Mouse (Mus musculus) skeletal muscle tissue, adult 2 months (tissue): Measurements from ENCODE around the gene Srrd.
"Not testable (repeated sequence)": the region's sequence is repeated elsewhere in the genome, so short reads cannot be mapped to it uniquely, and the experiment has no call there.

Experiments used
- DNase-seq: peaks from one replicate; pipeline ENCODE4 v3.0.0-alpha.2; 2012; ENCODE audit warnings: low read depth, low spot score

Gene Srrd

DNA sequence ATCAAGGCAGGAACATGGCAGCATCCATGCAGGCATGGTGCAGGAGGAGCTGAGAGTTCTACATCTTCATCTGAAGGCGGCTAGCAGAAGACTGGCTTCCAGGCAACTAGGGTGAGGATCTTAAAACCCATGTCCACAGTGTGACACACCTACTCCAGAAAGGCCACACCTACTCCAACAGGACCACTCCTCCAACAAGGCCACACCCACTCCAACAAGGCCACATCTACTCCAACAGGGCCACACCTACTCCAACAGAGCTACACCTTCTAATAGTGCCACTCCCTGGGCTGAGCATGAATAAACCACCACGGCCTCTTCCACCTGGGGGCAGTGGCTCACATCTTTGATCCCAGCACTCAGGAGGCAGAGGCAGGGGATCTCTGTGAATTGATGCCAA is 23.5 kb downstream of the Srrd start:
- DNase-seq = not testable (repeated sequence)

DNA sequence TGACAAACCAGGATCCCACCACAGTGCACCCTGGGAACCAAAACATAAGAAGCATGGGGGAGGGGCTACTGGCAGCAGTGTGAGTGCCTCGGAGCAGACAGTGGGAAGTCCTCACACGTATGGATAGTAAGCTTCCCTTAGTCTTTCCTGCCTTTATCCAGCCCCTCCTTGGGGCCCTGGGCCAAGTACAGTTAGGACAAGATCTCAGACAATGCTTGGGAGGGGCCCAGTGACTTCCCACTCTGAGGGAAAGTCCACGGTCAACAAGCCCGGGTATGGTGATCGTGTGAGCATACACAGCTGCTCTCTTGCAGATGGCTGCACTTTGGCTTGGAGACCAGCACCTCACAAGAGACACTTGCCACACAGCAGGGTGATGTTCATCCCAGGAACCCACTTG is 25.5 kb downstream of the Srrd start:
- no peak for DNase-seq

DNA sequence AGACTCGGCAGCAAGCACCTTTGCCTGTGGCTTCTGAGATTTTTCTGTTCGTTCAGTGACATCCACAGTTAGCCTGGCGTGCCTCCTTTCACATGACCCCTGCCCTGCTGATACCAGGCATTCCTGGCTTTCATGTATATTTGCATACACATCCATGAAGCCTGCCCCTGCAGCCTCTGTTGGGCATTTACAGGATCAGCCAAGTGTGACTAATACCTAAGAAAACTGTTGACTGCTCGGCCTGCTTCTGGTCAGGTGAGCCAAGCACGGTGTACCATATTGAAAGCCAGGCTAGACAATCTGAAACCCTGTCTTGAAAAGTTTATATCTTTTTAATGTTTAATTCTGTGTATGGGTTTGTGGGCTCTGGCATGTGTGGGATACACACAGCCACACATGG is 26.4 kb downstream of the Srrd start:
- DNase-seq = no peak

DNA sequence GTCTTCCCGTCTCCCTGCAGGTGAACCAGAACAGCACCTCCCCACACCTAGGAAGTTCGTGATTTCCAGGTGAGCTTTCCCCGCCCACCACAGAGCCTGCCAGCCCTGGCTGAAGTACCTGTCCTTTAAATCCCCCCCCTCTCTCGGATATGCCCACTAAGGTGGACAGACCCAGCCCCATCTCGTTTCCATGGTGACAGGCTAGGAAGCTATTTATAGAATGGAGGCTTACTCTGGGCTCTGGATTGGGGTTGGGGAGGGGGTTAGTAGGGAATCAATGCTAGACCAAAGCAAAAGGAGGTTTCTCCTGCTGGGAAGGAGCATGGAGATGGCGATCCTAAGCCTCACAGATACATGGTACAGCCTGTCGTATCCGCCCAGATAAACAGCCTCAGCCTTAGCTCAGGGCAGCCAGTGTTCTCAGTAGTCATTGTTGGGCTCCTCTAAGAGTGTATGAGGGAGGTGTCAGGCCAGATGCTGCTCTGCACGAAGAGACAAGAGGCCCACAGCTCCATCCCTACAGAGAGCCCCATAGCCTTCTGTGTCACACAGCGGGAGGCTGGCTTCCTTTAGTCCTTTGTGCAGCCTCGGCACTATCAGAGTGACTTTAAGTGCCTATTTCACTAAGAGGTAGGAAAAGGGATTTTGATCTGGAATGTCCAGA is 29.5 kb downstream of the Srrd start:
- no peak for DNase-seq

DNA sequence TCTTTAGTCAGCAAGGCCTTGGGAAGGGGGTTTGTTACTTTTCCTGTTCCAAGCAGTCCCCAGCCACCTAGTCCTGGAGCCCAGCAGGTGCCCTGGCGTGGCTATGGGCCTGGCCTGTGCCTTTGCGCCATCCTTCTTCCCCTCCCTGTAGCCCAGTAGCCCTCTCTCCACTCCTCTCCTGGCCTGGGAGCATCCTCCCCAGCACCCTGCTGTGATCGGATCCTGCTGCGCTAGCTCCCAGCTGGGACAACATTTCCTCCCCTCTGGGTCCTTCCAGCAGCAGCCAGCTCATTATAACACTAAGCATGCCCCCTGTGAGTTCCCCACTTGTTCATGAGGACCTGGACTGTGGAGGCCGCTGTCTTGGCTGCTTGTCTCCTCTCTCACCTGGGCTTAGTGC is 37.0 kb downstream of the Srrd start:
- DNase-seq = no peak

DNA sequence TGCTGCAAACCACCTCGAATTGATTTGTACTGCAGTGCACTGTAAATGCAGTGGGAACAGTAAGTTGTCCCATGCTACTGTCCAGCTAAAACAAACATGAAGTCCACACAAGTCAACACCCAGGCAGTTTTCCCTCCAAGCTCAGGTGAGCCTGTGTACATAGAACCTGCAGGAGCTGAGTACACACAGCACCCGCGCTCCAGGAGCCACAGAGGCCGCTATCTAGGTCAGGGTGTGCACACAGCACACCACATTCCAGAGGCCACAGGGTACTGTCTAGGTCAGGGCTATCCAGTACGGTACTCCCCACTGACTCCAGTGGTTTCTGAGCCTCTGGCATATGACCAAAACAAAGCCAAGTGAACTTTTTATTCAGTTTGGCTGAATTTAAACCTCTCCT is 40.5 kb downstream of the Srrd start:
- DNase-seq = no peak

DNA sequence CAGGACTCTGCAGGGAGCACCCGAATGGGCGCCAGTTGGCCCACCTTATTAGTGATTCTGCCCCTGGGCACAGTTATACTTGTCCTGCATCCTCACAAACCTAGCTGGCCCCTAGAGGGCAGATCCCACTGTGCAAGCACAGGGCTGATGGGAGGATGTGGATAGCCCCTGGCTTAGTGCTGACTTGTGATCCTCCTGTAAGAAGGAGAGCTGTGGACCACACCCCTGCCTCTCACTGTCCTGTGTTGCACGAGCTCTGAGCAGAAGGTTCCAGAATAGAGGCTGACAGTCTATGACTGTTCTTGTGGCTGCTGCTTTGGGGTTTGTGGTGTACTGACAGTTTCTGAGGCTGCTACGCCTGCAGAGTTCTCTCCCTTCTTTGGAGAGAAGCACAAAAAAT is 41.1 kb downstream of the Srrd start:
- no peak for DNase-seq

DNA sequence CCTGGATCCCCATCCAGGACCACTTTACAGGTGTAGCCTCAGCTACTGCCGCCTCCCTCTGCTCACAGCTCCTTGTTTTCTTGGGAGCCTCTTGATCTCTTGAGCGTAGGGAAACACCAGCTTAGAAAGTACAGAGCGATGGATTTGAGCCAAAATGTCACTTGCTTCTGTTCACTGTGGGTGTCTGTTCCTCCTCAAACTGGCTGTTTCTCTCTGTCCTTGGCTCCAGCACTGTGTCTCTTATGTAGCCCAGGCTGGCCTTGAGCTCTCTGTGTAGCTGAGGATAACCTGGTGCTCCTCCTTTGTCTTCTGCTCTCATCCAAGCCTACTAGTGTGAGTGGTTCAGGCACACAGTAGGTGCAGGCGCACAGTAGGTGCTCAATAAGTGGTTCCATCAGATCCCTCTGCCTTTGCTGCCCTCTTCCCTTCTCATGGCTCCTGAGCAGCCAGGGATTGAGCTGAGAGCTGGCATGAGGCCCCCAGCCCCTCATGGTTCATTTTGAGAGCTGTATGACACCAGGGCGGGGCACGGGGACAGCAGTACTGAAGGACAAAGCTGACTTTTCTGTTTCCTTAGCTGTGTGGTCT is 42.0 kb downstream of the Srrd start:
- DNase-seq = no peak

DNA sequence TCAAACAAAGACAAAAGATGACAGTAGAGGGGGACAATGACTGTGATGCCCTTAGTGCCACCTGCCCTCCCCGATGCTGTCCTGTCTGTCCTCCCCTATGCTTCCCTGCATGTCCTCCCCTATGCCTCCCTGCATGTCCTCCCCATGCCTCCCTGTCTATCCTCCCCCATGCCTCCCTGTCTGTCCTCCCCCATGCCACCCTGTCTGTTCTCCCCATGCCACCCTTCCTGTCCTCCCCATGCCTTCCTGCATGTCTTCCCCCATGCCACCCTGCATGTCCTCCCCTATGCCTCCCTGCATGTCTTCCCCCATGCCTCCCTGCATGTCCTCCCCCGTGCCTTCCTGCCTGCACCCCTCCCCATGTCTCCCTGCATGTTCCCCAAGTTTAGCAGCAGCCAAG is 42.7 kb downstream of the Srrd start:
- DNase-seq = no peak

DNA sequence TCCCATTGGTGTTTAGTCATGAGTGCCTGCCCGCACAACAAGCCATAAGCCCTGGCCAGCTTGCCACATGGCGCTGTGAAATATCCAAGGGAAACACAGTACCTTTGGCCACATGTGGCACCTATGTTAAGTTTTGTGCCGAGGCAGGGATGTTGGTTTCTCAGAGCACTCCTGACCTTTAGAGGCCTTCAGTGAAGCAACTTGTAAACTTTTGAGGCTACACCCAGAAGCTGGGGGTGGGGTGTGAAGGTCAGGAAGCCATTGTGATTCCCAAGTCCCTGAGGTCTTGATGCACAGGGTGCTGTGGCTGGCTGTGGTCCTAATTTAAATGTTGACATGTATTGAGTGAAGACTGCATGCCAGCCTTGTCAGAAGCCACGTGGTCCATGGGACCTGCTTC is 43.4 kb downstream of the Srrd start:
- no peak for DNase-seq

DNA sequence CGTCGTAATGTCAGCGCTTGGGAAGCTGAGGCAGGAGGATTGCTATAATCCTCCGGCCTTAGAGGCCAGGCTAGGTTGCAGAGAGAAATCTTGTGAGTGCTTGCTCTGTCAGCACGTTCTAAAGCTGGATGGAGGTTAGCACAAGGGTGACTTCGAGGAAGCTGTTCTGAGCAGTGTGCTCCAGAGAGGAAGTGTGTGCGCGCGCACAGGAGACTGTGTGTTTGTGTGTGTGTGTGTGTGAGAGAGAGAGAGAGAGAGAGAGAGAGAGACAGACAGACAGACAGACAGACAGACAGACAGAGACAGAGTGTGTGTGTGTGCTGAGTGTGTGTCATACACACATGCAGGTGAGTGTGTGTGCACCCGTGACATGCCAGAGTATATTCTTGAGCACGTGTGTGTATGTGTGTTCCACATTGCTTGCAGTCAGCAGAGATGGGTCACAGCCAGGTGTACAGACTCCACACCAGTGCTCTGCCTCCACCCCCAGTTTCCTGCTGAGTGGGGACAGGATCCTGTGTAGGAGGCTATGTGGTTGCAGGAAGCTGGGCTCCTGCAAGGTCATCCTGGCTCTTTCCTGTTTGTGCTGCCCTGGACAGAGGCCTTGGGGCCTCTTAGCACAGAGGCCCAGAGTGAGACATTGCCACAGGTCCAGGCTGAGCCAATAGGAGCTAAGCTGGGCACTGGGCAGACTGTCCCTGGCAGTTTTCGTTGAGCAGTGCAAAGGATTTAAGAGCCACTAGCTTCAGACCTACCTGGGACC is 44.4 kb downstream of the Srrd start:
- no peak for DNase-seq

DNA sequence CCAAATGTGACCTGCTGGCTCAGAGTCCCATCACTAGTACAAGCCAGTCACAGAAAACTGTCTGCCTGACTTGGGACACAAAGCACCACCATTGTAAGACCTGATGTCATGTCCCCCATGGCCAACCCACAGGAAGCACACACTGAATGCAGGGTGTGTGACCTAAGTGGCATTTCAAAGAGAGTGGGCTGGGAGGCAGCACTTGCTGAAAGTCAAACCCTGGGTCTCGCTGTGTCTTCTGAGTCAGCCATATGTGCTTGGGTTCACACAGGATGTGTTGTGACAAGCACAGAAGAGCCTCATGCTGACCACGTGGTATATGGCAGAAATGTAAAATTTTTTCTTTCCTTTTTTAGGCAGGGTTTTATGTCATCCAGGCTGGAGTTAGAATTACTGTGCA is 45.6 kb downstream of the Srrd start:
- no peak for DNase-seq

DNA sequence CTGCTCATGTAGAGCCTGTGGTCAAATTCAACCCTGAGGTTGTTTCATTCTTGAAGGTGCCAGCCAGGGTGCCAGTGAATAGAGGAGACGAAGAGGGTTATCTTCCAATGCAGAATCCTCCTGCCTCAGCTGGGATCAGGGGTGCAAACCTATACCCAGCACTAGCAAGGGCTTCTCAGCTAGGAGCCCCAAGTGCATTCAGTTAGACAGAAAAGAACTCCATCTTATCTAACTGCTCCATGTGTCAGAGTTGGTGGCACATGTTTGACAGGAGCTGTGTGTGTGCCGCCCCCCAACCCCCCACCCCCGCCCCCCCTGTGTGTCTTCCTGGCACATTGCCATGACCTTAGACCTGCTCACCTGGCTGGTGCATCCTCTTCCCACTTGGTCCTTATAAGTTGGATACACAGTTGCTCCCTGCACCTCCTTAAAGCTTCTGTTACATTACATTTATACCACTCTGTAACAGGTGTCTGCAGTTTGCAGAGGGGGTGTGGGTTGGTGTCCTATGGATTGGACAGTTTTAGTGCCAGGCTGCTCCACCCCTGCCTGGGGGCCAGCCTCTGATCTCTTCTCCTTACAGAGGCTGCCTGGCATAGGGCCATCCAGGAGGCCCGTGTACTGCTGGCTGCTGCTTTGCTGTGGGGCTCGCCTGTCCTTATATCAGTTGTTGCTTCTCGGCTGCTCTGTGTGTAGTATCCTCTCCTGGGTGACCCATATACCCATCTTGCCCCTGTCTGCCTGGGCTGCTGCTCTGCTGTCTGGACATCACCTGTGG is 46.2 kb downstream of the Srrd start:
- DNase-seq = no peak

DNA sequence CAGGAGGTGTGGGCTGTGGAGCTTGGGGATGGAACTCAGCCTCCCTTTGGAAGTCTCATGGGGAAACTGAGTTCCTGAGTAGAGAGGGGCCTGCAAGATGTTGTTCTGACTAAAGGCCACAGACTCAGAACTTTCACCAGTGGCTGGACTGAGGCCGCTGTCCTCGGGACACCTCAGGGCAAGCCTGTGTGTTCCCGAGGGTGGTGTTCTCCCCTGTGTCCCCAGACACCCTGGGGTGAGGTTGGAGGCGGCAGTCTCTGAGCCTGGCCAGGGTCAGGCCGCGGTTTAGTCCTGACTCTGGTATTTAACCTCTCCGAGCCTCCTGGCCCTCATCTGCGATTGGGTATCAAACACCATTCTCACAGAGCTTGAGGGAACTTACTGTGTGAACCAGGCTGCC is 47.3 kb downstream of the Srrd start:
- no peak for DNase-seq

DNA sequence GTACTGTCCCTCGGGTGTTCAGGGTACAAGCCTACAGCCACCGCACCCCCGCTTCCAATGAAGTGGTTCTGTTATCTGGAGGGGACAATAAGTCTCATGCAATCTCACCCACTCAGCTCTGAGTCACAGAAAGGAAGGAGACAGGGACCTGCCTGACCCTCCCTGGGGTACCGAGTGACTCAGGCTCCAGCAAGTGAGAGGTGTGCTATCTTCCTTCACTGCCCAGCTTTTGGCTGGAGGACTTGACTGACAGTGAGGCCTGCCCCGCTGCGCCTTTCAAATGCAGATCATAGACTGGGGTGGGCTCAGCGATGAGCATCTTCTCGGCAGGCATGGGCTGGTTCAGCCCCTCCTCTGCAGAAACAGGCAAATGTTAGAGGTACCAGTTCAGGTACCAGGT is 47.7 kb downstream of the Srrd start:
- DNase-seq = no peak

DNA sequence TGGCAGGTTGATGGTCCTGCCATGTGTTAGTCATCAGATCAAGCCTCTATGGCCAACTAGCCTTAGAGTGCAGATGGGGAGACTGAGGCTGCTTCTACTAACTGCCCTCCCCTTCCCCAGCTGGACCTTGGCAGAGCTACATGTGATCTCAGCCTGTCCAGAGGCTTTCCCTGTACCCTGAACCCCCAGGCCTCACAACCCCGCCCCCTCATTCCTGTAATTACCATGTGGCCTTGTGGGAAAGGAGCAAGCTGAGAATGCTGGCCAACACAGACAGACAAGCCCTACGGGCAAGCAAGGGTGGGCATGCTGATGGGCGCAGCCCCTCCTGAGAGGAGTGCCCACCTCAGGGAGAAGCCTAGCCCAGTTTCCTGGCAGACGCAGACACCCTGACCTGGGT is 48.1 kb downstream of the Srrd start:
- DNase-seq = no peak

DNA sequence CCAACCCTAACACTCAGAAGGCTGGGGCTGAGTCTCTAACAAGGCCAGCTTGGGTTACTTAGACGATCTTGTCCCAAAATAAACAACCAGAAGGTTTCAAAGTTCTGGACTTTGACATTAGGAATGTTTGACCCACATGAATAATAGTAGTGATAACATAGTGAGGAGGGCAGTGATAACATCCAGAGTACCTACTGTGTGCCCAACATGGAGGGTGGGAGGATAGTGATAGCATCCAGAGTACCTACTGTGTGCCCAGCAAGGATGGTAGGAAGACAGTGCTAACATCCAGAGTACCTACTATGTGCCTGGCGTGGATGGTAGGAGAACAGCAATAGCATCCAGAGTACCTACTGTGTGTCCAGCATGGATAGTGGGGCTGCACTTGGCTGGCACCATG is 49.0 kb downstream of the Srrd start:
- no peak for DNase-seq

DNA sequence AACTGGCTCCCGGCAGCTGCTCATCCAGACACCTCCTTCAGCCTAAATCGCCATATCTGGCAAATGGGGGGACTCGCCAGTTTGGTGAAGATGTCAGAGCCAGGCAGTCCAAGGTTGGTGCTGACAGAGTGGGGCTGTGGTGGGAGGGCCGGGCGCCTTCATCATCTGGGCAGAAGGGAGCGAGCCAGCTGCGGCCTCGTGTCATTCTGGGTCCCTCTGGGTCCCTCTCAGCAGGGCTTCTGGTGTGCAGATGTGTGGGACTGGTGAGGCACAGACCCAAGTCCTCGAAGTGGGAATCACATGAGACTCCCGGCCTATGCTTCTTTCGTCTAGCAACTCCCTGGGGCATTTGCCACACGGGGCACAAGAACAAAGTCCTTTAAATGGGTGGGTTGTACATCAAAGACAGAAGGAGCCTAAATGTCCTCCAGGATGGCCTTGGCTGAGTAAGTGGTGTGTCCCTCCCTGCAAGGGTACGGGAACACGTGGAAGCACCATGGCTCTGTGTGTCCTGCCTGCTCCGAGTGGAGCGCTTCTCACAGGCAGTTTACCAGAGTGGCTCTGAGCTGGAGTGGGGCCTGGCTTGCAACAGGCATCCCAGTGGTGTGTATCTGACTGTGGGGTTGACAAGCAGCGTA is 50.4 kb downstream of the Srrd start:
- no peak for DNase-seq

DNA sequence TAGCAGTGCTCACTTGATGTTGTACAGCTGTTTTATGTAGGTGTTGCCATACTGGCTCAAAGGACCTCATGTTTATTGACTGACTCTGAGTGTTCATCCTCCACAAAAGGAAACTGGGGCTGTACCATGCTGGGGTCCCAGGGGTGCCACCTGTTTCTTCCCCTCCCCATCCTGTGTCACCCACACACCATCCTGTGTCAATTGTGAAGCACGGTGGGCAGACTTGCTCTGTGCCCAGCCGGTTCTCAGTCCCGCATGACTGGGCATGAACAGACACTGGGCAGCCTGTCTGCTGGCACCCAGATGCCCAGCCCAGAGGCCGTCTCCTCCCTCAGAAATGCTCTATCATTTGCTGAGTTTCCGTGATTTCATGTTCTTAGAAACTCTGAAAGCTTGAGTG is 51.0 kb downstream of the Srrd start:
- no peak for DNase-seq

DNA sequence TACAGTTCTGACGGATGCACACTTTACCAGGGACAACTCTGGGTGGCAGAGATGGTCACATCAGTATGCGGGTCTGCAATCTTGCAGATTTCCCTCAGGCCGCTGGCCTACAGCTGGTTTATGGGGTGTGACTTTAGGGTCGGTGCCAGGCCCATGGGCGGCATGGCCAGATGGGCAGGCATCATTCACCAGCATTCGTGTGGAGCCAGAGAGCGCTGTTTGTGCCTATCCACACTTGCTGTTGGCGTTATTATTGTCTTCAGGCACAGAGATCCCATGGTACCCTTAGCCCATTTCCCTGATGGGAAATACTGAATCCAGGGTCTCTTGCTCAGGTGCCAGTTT is 52.3 kb downstream of the Srrd start:
- no peak for DNase-seq

DNA sequence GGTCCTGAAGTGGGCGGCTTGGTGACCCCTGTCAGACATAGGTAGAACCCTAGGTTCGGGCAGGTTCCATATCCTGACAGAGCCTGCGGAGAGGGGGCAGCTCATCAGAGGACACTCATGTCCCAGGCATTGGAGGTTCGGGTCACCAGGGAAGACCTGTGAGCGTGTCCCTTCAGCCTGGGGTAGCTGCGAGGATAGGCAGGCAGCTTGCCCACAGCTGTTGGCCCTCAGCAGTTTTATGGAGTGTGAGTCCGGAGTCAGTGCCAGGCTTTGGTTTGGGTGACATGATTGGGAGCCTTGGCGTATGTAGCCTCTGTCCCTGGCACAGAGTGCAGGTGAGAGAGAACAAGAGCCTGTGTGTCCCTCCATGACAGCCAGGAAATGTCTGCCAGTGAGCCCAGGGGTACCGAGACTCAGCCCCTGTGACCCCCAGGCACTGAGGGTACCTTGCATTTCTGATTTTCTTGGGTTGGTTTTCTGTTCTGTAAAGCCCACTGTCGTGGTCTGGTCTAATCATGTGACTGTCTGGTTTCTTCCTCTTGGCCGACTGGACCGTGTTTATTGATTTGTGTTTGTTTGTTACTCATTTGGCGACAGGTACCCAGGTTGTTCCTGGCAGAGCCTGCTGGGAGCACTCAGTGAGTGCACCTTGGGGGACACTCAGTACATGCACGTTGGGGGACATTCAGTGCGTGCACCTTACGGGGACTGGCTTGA is 52.9 kb downstream of the Srrd start:
- peak; percentile 90 for DNase-seq
